Mouse (Mus musculus) heart, postnatal 0 days (tissue): ENCODE measurements around the gene Mvp. TPM values are rescaled to one million over a fixed set of nuclear protein-coding genes. Genes with fewer than 3 reads are reported as not detected.

Experiments used
- ATAC-seq: fragments of 200-750 bp; cut with Nextera tagmentation; 2 replicates; pipeline ENCODE4 v1.8.0; 2017; ENCODE audit warnings: low read depth, moderate number of reproducible peaks, moderate library complexity; ENCODE audit not compliant: insufficient read depth
- DNase-seq: peaks from one replicate; pipeline ENCODE4 v3.0.0-alpha.2; 2016; ENCODE audit warnings: low spot score
- H3K27ac ChIP-seq: fragments of 300-500 bp; sonication (generic); 2 replicates; pipeline ENCODE4 v1.5.1; 2014; ENCODE audit warnings: low read depth, mild to moderate bottlenecking
- H3K27me3 ChIP-seq: fragments of 300-500 bp; sonication (generic); 2 replicates; pipeline ENCODE4 v1.6.1; 2014; ENCODE audit warnings: low read length, mixed read lengths; ENCODE audit not compliant: control insufficient read depth, insufficient read depth
- H3K36me3 ChIP-seq: fragments of 300-500 bp; sonication (generic); replicated peaks from 2 replicates; pipeline ENCODE4 v1.6.1; 2014; ENCODE audit warnings: low read length, mixed read lengths; ENCODE audit not compliant: control insufficient read depth, insufficient read depth
- H3K4me1 ChIP-seq: fragments of 300-500 bp; sonication (generic); 2 replicates; pipeline ENCODE4 v1.6.1; 2014; ENCODE audit warnings: antibody characterized with exemption; ENCODE audit not compliant: control insufficient read depth, insufficient read depth
- H3K4me2 ChIP-seq: fragments of 300-500 bp; sonication (generic); 2 replicates; pipeline ENCODE4 v1.6.1; 2014; ENCODE audit warnings: low read depth, mild to moderate bottlenecking, low read length, moderate library complexity
- H3K4me3 ChIP-seq: fragments of 300-500 bp; sonication (generic); 2 replicates; pipeline ENCODE4 v1.5.1; 2014; ENCODE audit warnings: low read depth, low read length
- H3K9ac ChIP-seq: fragments of 300-500 bp; sonication (generic); replicated peaks from 2 replicates; pipeline ENCODE4 v1.6.1; 2014; ENCODE audit warnings: low read depth, low read length, mixed read lengths
- H3K9me3 ChIP-seq: fragments of 300-500 bp; sonication (generic); replicated peaks from 2 replicates; pipeline ENCODE4 v1.6.1; 2016; ENCODE audit warnings: low read length; ENCODE audit not compliant: control insufficient read depth
- CTCF ChIP-seq: IDR thresholded peaks from 2 replicates; pipeline ENCODE4 v1.5.1; 2016; ENCODE audit warnings: antibody characterized with exemption, control low read depth, low read depth
- EP300 ChIP-seq: IDR thresholded peaks from 2 replicates; pipeline ENCODE4 v1.6.1; 2016; ENCODE audit warnings: antibody characterized with exemption, low read depth
- WGBS: fragments of 180-500 bp; shearing (Covaris S2); extraction: QIAGEN DNeasy Blood & Tissue Kit; methylation state at CpG from one replicate; pipeline ENCODE4 v1.1.7; 2014; 5-methylcytosine and 5-hydroxymethylcytosine counted together
- polyA plus RNA-seq: library from polyadenylated mRNA; unstranded; fragments of >200 nt; fragmentation: Nextera tagmentation; extraction: Ambion mirVana; gene quantifications from 2 replicates; pipeline ENCODE4 v1.2.1, GENCODE M21; 2015
- total RNA-seq: library from RNA; depleted of rRNA; stranded (reverse); fragments of >200 nt; gene quantifications from 2 replicates; pipeline ENCODE4 v1.2.3, GENCODE M21; 2014; ENCODE audit warnings: low replicate concordance

Mvp gene
- total and polyA plus RNA-seq, 2 experiments from 2014 or later: 17.4 to 32.5 TPM

DNA sequence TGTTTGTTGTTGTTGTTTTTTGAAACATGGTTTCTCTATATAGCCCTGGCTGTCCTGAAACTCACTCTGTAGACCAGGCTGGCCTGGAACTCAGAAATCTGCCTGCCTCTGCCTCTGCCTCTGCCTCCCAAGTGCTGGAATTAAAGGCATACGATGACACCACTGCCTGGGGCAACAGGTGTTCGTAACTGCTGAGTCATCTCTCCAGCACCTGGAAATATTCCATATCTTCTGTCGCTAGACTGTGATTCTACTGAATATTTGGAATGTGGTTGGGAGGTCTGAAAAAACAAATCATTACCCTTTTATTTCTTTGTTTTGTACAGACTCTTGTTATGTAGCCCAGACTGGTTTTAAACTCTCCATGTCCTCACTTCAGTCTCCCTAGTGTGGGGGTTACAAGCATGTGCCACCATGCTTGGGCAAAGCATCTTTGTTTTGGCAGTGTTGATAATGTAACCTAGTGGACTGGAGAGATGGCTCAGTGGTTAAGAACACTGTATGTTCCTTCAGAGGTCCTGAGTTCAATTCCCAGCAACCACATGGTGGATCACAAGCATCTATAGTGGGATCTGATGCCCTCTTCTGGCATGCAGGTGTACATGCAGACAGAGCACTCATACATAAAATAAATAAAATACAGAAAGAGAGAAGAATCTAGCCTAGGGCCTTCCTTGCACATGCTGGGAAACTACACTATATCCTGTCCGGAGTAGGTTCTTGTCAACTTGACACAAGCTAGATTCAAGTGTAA lies 10.1 kb downstream of the Mvp start:
- TF ChIP-seq CTCF (peak; percentile 4; the same call in 1 of the 2 replicates), EP300 (no peak)
- DNase-seq (no peak), ATAC-seq (no peak)
- Histone ChIP-seq H3K27me3 (no peaks in the 10 kb centered on the region), H3K4me2 (no peak overlapping the region), H3K36me3 (peaks cover 6% of the 10 kb centered on the region), H3K4me1 (peaks cover 20% of the 10 kb centered on the region), H3K9me3 (no peaks in the 10 kb centered on the region), H3K4me3 (no peak overlapping the region), H3K27ac (no peak overlapping the region), H3K9ac (no peak overlapping the region)
- 79% methylated on average over 4 of the region's 4 CpGs for WGBS

GRCm38 (mm10) chr7:127003620-127004019 lies 10.8 kb downstream of the Mvp start:
- DNase-seq (no peak), ATAC-seq (no peak)
- H3K9ac ChIP-seq: no peak overlapping the region
- no peaks in the 10 kb centered on the region for H3K9me3 ChIP-seq
- peaks cover 14% of the 10 kb centered on the region; the same call in 1 of the 2 replicates for H3K4me1 ChIP-seq
- H3K4me2 ChIP-seq: no peak overlapping the region
- no peak overlapping the region for H3K27ac ChIP-seq
- TF ChIP-seq CTCF (no peak), EP300 (no peak)
- H3K36me3 ChIP-seq: peaks cover 6% of the 10 kb centered on the region
- no peak overlapping the region for H3K4me3 ChIP-seq
- WGBS: 82% methylated on average over 5 of the region's 5 CpGs
- H3K27me3 ChIP-seq: no peaks in the 10 kb centered on the region

GRCm38 (mm10) chr7:126999568-126999967 lies 14.9 kb downstream of the Mvp start:
- no peaks in the 10 kb centered on the region for H3K4me1 ChIP-seq
- H3K4me3 ChIP-seq: no peak overlapping the region
- TF ChIP-seq CTCF: no peak
- no peak for TF ChIP-seq EP300
- H3K27me3 ChIP-seq: no peaks in the 10 kb centered on the region
- ATAC-seq (no peak), DNase-seq (no peak)
- H3K9me3 ChIP-seq: no peaks in the 10 kb centered on the region
- H3K36me3 ChIP-seq: peaks cover 32% of the 10 kb centered on the region
- H3K9ac ChIP-seq: no peak overlapping the region
- H3K27ac ChIP-seq: no peak overlapping the region
- no peak overlapping the region for H3K4me2 ChIP-seq
- WGBS: 67% methylated on average over 10 of the region's 10 CpGs

GRCm38 (mm10) chr7:126996449-126996848 lies 18.0 kb downstream of the Mvp start:
- no peak overlapping the region for H3K4me3 ChIP-seq
- H3K27ac ChIP-seq: no peak overlapping the region
- H3K4me1 ChIP-seq: no peaks in the 10 kb centered on the region
- no peaks in the 10 kb centered on the region for H3K9me3 ChIP-seq
- TF ChIP-seq CTCF (peak; percentile 6; the same call in 1 of the 2 replicates), EP300 (no peak)
- no peak overlapping the region for H3K9ac ChIP-seq
- H3K27me3 ChIP-seq: no peaks in the 10 kb centered on the region
- WGBS: 81% methylated on average over 4 of the region's 4 CpGs
- peaks cover 42% of the 10 kb centered on the region for H3K36me3 ChIP-seq
- DNase-seq: no peak
- no peak for ATAC-seq
- no peak overlapping the region for H3K4me2 ChIP-seq

DNA sequence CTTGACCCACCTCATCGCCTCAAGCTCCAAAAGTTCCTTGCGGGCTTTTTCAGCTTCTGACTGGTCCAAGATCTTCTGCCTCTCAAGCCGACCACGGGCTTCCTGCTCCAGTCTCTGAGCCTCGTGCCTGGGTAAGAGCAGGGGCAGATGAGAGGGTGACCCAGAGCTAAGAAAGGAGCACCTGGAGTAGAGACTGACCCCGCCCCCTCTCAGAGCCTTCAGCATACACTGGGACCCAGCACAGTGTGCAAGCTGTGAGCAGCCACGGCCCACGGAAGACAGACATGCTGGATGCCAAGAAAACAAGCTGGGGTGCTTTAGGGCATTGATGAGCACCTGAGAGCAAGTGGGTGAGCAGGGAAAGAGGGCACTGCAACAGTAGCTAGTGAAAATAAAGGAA lies 25.6 kb downstream of the Mvp start:
- Histone ChIP-seq H3K27ac (no peak overlapping the region), H3K36me3 (peaks cover 33% of the 10 kb centered on the region), H3K4me1 (no peaks in the 10 kb centered on the region), H3K4me3 (no peak overlapping the region), H3K9me3 (no peaks in the 10 kb centered on the region), H3K4me2 (no peak overlapping the region), H3K9ac (no peak overlapping the region), H3K27me3 (no peaks in the 10 kb centered on the region)
- WGBS: 65% methylated on average over 8 of the region's 8 CpGs
- ATAC-seq (no peak), DNase-seq (no peak)
- no peak for TF ChIP-seq CTCF
- TF ChIP-seq EP300: no peak

- Histone ChIP-seq H3K36me3 (peaks cover 26% of the 10 kb centered on the region), H3K27ac (no peak overlapping the region), H3K4me1 (no peaks in the 10 kb centered on the region), H3K9ac (no peak overlapping the region), H3K4me2 (no peak overlapping the region), H3K4me3 (no peak overlapping the region), H3K27me3 (no peaks in the 10 kb centered on the region), H3K9me3 (no peaks in the 10 kb centered on the region)
- WGBS: 44% methylated on average over 9 of the region's 9 CpGs
- TF ChIP-seq EP300 (no peak), CTCF (peak; percentile 62)
- DNase-seq: peak; percentile 38
- ATAC-seq: peak; percentile 74
These were observed 28.1 kb downstream of the Mvp start for GRCm38 (mm10) chr7:126986319-126986718.
